Mouse (Mus musculus) cerebellum, postnatal 36 days (tissue): ENCODE measurements around the gene Gm20479.

Source experiments
- DNase-seq, 2 experiments: peaks; one replicate each; pipeline ENCODE4 v3.0.0; 2021 to 2022; ENCODE audit warnings: mixed read lengths in 2 of 2

Gm20479 gene

GRCm38 (mm10) chr7:27366082-27366844 is 9.0 kb upstream of the Gm20479 start:
- no peak for DNase-seq

- DNase-seq = no peak
These were observed 7.2 kb upstream of the Gm20479 start for GRCm38 (mm10) chr7:27364379-27364778.

GRCm38 (mm10) chr7:27361283-27361946 is 4.2 kb upstream of the Gm20479 start:
- DNase-seq = peak; percentile 98 to 99

GRCm38 (mm10) chr7:27360749-27361148 is 3.5 kb upstream of the Gm20479 start:
- DNase-seq = no peak

GRCm38 (mm10) chr7:27359706-27360358 is 2.6 kb upstream of the Gm20479 start:
- DNase-seq = no peak

GRCm38 (mm10) chr7:27359162-27359561 is 1.9 kb upstream of the Gm20479 start:
- DNase-seq = no peak

GRCm38 (mm10) chr7:27357595-27357978 is 368 bp upstream of the Gm20479 start:
- DNase-seq = no peak

GRCm38 (mm10) chr7:27356248-27356647 is 971 bp downstream of the Gm20479 start:
- no peak for DNase-seq

GRCm38 (mm10) chr7:27355745-27356240 is 1.4 kb downstream of the Gm20479 start, which contains the start of gene Shkbp1:
Gene Shkbp1, minus strand, starts transcription at chr7:27356019.
- peak; percentile 80 for DNase-seq

- DNase-seq = no peak
These were observed 2.0 kb downstream of the Gm20479 start for GRCm38 (mm10) chr7:27355261-27355660.

- no peak for DNase-seq
These were observed 2.4 kb downstream of the Gm20479 start for GRCm38 (mm10) chr7:27354783-27355182.

GRCm38 (mm10) chr7:27354144-27354543 is 3.1 kb downstream of the Gm20479 start:
- no peak for DNase-seq

GRCm38 (mm10) chr7:27345444-27345843 is 11.8 kb downstream of the Gm20479 start:
- DNase-seq = no peak

- no peak for DNase-seq
These were observed 14.6 kb downstream of the Gm20479 start for GRCm38 (mm10) chr7:27342595-27342994.

- no peak for DNase-seq
These were observed 17.7 kb downstream of the Gm20479 start for GRCm38 (mm10) chr7:27339519-27339918.

- no peak for DNase-seq
These were observed 18.1 kb downstream of the Gm20479 start for GRCm38 (mm10) chr7:27339114-27339513.

GRCm38 (mm10) chr7:27337175-27337853 is 19.9 kb downstream of the Gm20479 start, which contains the start of gene Ltbp4:
Gene Ltbp4, minus strand, starts transcription at chr7:27337692.
- DNase-seq = no peak

GRCm38 (mm10) chr7:27335928-27336823 is 21.0 kb downstream of the Gm20479 start:
- peak; percentile 91 to 94 for DNase-seq

GRCm38 (mm10) chr7:27335011-27335720 is 22.1 kb downstream of the Gm20479 start:
- no peak for DNase-seq

- no peak for DNase-seq
These were observed 22.8 kb downstream of the Gm20479 start for GRCm38 (mm10) chr7:27334405-27334911.
